Mouse (Mus musculus) embryonic fibroblast, embryonic 13.5 days (primary cell): ENCODE measurements around the gene P2ry10b. TPM values are rescaled to one million over a fixed set of nuclear protein-coding genes. Genes with fewer than 3 reads are reported as not detected.

ENCODE experiments used
- H3K27ac ChIP-seq: 2 replicates; pipeline ENCODE4 v1.5.1; 2012; ENCODE audit warnings: low read length, control low read depth, inconsistent platforms; ENCODE audit not compliant: insufficient read depth
- H3K4me1 ChIP-seq: 2 replicates; pipeline ENCODE4 v1.6.1; 2011; ENCODE audit warnings: low read length; ENCODE audit not compliant: control insufficient read depth, insufficient read depth
- H3K4me3 ChIP-seq: 2 replicates; pipeline ENCODE4 v1.5.1; 2011; ENCODE audit warnings: mild to moderate bottlenecking, control low read depth, low read length; ENCODE audit not compliant: insufficient read depth
- CTCF ChIP-seq: IDR thresholded peaks from 2 replicates; pipeline ENCODE4 v1.5.1; 2011; ENCODE audit warnings: mild to moderate bottlenecking, control low read depth, low read length, moderate library complexity, borderline replicate concordance; ENCODE audit not compliant: insufficient read depth
- POLR2A ChIP-seq: IDR thresholded peaks from 2 replicates; pipeline ENCODE4 v1.6.1; 2011; ENCODE audit warnings: low read depth, mild to moderate bottlenecking, control low read depth, low read length, moderate library complexity
- polyA plus RNA-seq: library from polyadenylated mRNA; stranded (reverse); fragments of >200 nt; gene quantifications from 2 replicates; pipeline ENCODE4 v1.2.4, GENCODE M21; 2011; ENCODE audit warnings: low read depth; ENCODE audit not compliant: missing spikeins, insufficient read length

P2ry10b gene
- polyA plus RNA-seq, 1 experiment: 3.9 TPM

GRCm38 (mm10) chrX:107169128-107169527, 20.4 kb downstream of the P2ry10b start:
- Histone ChIP-seq H3K27ac (no peak overlapping the region), H3K4me3 (no peak overlapping the region), H3K4me1 (no peaks in the 10 kb centered on the region)
- no peak for TF ChIP-seq POLR2A

GRCm38 (mm10) chrX:107178742-107179141, 30.0 kb downstream of the P2ry10b start:
- no peak overlapping the region for H3K27ac ChIP-seq
- H3K4me3 ChIP-seq: no peak overlapping the region
- TF ChIP-seq CTCF (no peak), POLR2A (no peak)
- no peaks in the 10 kb centered on the region for H3K4me1 ChIP-seq

- Histone ChIP-seq H3K27ac (no peak overlapping the region), H3K4me1 (no peaks in the 10 kb centered on the region)
- no peak for TF ChIP-seq POLR2A
- TF ChIP-seq CTCF: no peak
Observed at GRCm38 (mm10) chrX:107217577-107218090, 68.9 kb downstream of the P2ry10b start.

More at GRCm38 (mm10) chrX:107217577-107218090, 68.9 kb downstream of the P2ry10b start:
- H3K4me3 ChIP-seq: no peak overlapping the region

Other genes starting within 250 kb of the P2ry10b start
- gene Lpar4, start 228.3 kb upstream of the P2ry10b start, polyA plus RNA-seq: 19.8 and 37.4 TPM in 2 replicates
- gene P2ry10, start 60.4 kb upstream of the P2ry10b start, polyA plus RNA-seq: 0.21 TPM in 1 of 2 replicates, not detected in the other
- not detected in 2 replicates for gene Gpr174, start 107.0 kb downstream of the P2ry10b start, polyA plus RNA-seq